Mouse (Mus musculus) right cerebral cortex, adult 18-20 months (tissue): ENCODE measurements at regions not wholly inside any gene's neighbourhood (a gene's known extent, or its start where the extent isn't known, plus 50 kb on each side); places are given as distances from the start of the nearest gene placed in this dataset.

Source experiments
- DNase-seq: peaks from one replicate; pipeline ENCODE4 v3.0.0; 2022; ENCODE audit warnings: mixed read lengths

GRCm38 (mm10) chr1:137847311-137847923, 328.1 kb downstream of the Ptprc start:
- DNase-seq, result peak; percentile 24

DNA sequence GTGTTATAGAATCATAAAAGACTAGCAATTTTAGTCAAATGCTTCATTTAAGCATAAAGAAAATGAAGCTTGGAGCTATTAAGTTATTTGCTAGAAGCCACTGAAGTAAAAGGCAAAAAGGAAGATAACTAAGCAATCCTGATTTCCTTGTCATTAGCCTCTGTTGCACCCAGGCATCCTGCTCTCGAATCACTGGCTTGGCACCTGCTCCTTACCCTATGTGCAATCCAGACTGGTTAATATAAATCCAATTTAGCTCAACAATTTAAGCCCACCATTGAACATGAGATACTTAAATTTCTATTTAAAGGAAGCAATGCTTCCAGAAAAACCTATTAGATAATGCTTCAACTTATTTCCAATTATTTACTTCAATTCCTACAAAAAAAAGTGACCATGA, 328.7 kb downstream of the Ptprc start:
- DNase-seq, result no peak

- DNase-seq, result no peak
Measured at GRCm38 (mm10) chr1:137840531-137840930, 335.0 kb downstream of the Ptprc start.

GRCm38 (mm10) chr1:137839703-137840102, 335.8 kb downstream of the Ptprc start:
- DNase-seq, result no peak

- DNase-seq, result no peak
Measured at GRCm38 (mm10) chr1:137839263-137839662, 336.2 kb downstream of the Ptprc start.

- no peak for DNase-seq
Measured at GRCm38 (mm10) chr1:137838357-137838756, 337.2 kb downstream of the Ptprc start.

- DNase-seq, result no peak
Measured at GRCm38 (mm10) chr1:137833535-137833934, 342.0 kb downstream of the Ptprc start.

DNA sequence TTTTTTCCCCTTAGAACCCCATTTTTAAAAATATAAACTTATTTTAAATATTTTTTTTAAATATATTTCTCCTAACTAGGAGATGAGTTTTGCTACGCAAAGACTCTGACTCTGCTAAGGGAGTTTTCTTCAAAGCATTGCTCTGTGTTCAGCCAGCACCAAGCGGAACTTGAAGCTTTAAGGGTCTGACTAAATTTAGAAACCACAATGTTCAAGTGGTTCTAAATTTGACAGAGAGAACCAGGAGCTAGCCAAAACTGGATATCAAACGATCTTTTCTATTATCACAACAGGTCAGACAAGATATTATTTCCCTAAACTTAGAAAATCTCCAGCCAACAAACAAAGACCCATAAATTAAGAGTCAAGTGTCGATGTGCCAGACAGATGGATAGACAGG, 344.2 kb downstream of the Ptprc start:
- no peak for DNase-seq

DNA sequence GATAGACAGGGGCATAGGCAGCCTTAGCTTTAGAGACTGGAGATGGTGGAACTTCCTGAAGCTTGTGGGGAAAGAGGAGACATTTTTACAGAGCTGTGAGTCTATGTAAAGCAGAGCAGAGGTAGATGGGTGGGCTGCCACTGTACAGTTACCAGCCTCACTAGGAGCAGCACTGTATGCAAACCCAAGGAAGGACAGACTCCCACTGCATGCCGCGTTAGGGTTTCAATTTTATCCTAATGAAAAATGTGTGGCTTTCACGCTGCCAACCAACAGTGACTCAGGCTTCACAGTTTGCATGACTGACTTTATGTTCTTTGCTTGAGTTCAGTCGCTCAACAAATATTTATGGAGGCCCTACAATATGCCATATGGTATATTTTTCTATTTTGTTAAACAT, 348.1 kb downstream of the Ptprc start:
- peak; percentile 11 for DNase-seq

DNA sequence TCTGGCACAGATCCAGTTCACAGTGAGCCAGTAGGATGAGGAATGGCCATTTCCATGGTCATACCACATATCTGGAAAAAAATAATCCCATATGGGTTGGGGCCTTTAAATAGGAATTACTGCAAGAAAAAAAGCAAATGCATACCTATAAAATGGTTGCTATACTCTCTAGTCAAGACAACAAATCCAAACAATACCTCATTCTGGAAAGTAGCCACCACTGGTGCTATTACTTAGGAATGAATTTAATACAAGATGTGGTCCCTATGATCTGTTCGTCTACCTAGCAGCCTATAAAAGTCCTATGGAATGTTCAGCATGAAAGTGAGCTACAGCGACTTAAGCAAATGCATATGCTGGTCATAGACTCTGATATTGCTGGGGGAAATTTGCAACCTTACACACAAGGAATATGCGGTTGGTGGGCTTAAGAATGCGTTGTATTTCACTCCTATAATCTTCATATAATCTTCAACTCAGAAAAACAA, 360.1 kb downstream of the Ptprc start:
- no peak for DNase-seq

DNA sequence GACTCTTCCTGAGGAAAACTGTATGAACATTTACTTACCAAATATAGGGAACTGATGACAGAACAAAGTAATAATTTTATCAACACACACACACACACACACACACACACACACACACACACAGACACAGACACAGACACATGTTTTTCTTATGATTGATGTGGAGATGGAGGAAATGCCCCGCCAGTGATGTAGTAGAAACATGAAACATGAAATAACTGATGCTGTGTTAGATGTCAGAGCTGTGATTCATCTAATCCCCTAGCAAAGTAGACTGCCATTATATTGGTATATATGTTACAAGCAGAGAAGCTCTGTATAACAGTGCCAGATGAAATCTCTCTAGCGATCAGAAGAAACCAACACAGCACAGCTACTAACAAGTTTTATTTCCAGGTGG, 361.0 kb downstream of the Ptprc start:
- no peak for DNase-seq

DNA sequence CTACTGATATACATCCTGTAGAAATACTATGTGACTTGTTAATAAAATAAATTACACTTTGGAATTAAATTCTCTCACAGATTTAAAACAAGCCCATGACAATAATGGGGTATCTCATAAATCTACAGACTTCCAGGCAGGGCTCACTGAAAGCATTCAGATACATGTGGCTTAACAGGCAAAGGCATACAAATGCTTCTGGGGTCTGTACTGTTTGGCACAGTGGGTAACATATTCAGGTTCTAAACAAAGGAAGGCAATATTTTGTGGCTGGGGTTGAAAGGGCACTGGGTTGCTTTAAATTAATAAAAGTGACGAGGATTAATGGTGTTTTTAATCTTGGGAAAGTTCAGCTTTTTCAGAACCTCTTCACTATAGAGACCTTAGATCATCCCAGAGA, 361.8 kb downstream of the Ptprc start:
- DNase-seq, result no peak

DNA sequence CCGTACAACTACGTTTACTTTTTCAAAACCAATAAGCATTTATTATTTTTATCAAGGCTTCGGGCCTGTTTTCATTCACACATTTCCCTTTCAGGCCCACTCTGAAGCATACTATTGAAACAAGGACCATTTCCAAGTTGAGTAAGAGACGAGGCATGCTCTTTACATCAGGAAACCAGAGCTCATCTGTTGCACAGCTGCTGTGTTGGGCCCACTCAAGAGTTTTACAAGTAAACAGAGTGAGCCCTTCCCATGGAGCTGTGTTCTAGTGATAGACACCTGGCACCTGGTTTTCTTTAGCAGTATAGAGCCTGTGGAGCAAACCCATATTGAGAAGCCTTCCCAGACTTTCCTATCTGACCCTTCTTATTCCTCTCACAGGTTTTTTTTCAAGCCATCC, 363.5 kb downstream of the Ptprc start:
- no peak for DNase-seq

- DNase-seq, result no peak
Measured at GRCm38 (mm10) chr1:137806742-137807141, 368.8 kb downstream of the Ptprc start.

- no peak for DNase-seq
Measured at GRCm38 (mm10) chr1:137806252-137806651, 369.3 kb downstream of the Ptprc start.

- DNase-seq, result no peak
Measured at GRCm38 (mm10) chr1:137802119-137802518, 373.4 kb downstream of the Ptprc start.

DNA sequence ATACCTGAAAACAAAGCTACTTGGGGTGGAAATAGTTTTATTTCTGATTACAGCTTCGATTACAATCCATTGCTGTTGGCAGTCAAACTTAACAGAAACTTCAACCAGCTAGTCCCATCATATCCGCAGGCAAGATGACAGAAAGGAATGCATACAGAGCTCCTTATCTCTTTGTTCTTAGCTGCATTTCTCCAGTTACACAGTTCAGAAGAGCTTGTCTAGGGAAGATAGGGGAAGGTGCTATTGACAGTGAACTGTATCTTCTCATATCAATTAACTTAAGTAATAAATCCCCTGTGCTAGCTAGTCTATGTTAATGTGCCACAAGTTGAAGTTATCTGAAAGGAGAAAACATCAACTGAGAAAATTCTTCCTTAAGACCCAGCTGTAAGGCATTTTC, 374.8 kb downstream of the Ptprc start:
- no peak for DNase-seq

- peak; percentile 13 for DNase-seq
Measured at GRCm38 (mm10) chr1:137788789-137789188, 386.7 kb downstream of the Ptprc start.

DNA sequence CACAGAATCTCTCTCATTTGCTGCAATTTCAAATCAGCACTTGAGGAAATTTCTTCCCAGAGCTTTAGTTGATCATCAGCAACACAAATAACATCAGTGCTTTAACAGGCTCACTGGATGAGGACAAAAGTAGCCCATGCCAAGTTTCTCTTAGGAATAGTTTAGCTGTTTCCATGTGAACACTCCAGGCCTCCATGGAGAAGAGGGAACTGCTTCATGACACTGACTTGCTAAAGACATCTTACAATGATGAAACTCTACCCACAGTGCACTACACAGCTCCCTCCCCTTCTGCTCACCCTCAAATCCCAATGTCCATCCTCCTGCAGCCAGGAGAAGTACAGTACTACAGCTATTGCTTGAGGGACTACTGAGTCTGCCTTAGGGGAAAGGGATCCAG, 388.9 kb downstream of the Ptprc start:
- DNase-seq, result no peak

GRCm38 (mm10) chr1:137774586-137774985, 400.9 kb downstream of the Ptprc start:
- no peak for DNase-seq

DNA sequence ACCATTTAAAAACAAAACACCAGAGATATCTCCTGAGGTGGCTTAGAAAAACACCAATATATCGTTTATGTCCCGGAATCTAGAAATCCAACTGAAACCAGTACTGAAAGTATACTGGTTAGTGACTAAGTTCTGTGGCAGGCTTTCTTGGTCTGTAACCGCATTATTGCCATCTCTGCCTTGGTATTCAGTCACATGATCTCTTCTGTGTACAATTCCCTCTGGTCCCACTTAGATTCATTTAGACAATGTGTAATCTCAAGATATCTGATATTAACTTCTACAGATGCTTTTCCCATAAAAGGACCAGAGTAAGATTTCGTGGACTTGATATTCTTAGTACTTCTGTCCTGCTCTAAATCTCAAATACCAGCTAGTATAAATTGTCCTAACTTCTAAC, 414.7 kb downstream of the Ptprc start:
- no peak for DNase-seq

GRCm38 (mm10) chr1:137751446-137751961, 424.0 kb downstream of the Ptprc start:
- DNase-seq, result no peak

GRCm38 (mm10) chr1:137750894-137751293, 424.6 kb downstream of the Ptprc start:
- DNase-seq, result no peak

DNA sequence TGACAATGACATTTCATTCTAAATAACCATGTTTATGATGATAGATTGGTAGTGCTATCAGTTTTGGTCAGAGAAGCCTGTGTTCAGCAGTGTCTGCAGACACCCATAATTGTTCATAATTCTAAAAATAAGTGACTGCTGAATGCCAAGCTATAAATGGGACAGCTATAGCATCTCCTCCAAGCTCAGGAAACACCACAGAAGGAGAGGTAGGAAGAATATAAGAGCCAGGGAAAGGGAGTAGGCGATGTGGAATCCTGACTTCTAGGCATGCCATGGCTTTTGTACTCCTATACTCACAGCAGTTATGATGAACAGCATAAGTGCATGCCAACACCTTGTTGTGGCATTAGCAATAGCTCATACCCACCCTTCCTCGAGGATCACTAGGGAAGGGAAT, 429.4 kb downstream of the Ptprc start:
- peak; percentile 5 for DNase-seq
